Mouse (Mus musculus): ENCODE measurements around the gene Sdf2. TPM values are rescaled to one million over a fixed set of nuclear protein-coding genes. Genes with fewer than 3 reads are reported as not detected.

The Sdf2 gene
- total RNA-seq, 1 experiment from 2014 or later, result 75.3 TPM

DNA sequence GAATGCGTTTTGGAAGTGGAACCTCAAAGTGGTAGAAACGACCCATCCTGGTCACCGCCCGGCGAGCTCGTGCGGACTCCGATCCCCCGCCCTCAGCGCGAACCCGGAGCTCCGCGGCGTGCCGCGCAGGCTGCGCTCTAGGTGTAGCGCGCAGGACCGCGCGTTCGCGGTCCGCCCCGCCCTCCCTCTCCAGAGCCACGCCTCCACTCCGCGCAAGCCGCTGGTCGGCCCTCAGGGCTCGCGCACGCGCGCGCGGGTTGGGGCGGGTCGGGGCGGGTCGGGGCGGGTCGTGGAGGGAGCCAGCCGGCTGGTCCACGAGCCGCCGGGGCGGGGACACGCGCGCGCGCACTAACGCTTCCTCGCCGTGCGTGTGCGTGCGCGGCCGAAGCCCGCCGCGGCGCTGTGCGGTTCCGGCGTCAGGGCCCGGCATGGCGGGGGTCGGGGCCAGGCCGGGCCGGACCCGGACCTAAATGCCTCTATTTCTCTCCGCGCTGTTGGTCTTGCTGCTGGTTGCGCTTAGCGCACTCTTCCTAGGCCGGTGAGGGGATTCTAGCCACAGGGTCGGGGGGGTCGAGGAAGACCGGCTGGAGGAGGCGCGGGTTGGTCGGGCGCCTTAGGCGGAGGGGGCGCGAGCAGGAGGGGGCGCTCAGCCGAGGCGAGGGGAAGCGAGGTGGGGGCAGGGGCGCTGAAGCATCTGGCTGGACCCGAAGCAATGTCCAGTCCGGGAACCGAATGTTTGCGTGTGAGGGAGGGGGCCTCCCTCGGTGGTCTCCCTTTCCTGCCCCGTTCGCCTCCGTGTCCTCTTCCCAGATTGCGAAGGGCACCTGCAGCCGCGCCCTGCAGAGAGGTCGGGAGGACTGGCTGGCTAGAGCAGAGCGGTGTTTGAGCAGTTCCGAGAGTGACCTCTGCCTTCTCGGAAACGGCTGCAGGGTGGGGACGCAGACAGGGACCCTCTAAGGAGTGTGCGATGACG lies 16.1 kb downstream of the Sdf2 start, which contains the start of gene 2610507B11Rik:
TSS of gene 2610507B11Rik (plus strand) at position 373 of the 973 bp plus-strand sequence.
- peak; percentile 97 for DNase-seq

DNA sequence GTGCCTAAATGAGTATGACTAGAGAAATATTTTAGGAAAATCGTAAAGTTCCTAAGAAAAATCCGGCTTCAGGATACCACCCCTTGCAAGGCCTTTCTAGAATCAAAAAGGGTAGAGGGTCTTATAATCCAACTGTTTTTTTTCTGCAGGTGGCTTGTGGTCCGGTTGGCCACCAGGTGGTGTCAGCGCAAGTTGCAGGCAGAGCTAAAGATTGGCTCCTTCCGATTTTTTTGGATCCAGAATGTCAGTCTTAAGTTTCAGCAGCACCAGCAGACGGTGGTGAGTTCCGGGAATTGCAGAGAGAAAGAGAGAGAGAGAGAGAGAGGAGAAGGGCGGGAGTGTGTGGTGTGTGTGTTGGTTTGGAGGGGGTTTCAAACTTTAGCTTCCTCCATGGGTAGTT lies 17.0 kb downstream of the Sdf2 start:
- peak; percentile 78 for DNase-seq

DNA sequence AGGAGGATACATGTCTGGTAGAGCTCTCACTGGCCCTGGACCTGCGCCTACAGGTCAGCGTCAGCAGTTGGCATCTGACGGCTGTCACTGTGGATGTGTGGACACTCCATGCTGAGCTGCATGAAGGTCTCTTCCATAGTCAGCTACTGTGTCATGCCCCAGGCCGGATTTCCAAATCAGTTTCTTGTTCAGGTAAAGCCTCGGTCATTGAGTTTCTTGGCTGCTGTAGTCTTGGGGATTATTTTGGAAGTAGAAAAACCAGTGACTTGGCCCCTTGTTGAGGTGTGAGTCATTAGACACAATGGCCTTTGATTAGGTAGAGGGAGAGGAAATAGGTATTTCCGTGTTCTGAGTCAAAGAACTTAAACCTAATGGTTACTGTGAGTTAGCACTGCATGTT lies 20.0 kb downstream of the Sdf2 start:
- DNase-seq, result no peak

DNA sequence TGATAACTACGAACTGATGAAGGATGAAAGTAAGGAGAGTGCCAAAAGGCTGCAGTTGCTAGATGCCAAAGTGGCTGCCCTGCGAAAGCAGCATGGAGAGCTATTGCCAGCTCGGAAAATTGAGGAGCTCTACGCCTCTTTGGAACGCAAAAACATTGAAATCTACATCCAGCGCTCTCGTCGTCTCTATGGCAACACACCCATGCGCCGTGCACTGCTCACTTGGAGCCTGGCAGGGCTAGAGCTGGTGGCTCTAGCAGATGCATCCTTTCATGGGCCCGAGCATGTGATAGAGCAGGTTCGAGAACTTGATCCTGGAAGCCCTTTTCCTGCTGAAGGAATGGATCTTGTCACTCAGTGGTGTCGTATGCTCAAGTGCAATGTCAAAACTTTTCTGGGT lies 26.4 kb downstream of the Sdf2 start:
- DNase-seq, result no peak

DNA sequence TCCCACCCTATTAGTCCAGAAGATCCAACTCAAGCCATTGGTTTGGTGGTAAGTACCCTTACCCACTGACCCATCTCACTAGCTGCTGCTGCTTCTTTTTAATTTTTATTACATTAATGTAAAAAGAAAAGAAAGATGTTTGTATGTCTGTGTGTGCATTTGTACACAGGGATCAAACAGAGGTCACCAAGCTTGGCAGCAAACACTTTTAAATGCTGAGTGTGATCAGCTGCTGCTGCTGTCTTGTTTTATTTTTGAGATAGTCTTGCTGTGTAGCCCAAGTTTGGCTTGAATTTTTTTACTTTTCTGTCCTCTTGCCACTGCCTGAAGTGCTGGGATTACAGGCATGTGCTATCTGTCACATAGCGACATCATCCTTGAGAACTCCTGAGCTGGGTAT lies 30.1 kb downstream of the Sdf2 start:
- no peak for DNase-seq

DNA sequence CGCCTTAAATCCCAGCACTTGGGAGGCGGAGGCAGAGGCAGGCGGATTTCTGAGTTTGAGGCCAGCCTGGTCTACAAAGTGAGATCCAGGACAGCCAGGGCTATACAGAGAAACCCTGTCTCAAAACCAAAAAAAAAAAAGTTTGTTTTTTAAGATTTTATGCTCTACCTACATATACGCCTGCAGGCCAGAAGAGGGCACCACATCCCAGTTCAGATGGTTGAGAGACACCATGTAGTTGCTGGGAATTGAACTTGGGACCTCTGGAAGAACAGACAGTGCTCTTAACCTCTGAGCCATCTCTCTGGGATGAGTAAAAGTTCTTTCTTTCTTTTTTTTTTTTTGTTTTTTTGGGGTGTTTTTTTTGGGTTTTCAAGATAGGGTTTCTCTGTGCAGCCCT lies 30.6 kb downstream of the Sdf2 start:
- DNase-seq, result peak; percentile 20

DNA sequence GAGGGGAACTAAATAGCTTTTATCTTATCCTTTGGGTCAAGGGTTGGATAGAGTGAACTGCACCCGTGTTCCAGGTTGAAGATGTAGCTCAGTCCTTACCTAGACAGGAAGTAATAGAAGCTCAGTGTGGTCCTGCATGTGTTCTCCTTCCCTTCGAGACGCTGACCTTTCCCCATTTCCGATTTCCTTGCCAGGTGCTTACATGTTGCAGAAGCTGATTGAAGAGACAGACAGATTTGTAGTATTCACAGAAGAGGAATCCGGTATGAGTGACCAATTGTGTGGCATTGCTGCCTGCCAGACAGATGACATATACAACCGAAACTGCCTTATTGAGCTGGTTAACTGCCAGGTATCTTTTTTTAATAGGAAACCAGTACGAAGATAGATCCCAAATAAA lies 33.3 kb downstream of the Sdf2 start:
- no peak for DNase-seq

DNA sequence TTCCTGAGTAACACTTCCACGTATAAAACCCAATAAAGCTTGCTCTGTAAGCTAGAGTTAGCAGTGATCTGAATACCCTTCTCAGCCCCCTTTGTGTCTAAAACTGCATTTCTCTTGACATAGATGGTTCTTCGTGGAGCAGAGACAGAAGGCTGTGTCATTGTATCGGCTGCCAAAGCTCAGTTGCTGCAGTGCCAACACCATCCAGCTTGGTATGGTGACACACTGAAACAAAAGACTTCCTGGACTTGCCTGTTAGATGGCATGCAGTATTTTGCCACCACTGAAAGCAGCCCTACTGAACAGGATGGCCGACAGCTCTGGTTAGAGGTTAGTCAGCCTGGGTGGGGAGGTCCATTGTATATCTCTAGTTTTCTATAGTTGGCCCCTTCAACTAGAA lies 34.0 kb downstream of the Sdf2 start:
- no peak for DNase-seq

DNA sequence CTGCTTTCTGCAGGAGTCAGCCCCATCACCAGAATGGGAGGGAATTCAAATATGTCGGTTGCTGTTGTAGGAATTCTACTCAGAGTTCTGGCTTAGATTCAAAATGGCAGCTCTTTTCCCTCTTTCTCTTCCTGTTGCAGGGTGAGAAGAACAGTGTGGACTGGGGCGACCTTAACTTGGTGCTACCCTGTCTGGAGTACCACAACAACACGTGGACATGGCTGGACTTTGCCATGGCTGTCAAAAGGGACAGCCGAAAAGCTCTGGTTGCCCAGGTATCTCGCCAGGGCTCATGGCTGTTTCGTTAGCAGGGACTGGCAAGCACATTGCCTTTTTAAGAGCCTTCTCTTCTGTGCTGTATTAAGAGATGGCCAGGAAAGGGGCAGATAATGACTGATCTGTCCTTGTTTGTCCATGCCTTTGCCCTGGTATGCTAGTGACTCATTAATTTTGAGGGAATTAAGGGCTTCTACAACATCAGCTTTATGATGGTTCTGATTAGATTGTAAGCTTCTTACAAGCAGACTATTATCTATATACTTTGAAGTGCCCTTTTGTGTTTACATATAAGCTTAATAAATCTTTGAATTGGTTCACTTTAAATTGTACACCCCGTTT lies 43.7 kb downstream of the Sdf2 start:
- DNase-seq, result no peak

DNA sequence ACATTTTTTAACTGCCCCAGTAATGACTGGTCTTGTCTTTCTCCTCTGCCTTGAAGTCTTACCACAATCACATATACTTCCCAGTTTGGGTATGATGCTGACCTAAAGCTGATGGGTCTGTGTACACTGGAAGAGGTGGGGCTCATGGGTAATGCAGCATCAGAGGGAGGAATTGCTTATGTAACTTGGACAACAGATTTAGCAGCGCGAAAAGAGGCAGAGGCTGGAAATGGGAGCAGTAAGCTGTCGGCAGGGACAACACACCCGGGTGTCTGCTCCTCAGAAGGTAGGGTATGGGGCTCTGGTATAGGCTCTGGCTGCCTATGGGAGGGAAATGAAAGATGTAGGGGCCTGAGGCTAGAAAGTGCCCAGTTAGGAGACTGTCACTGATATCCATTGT lies 45.1 kb downstream of the Sdf2 start, which contains the start of gene BC030499:
TSS of gene BC030499 (plus strand) at position 188 of the 400 bp plus-strand sequence.
- DNase-seq, result no peak

DNA sequence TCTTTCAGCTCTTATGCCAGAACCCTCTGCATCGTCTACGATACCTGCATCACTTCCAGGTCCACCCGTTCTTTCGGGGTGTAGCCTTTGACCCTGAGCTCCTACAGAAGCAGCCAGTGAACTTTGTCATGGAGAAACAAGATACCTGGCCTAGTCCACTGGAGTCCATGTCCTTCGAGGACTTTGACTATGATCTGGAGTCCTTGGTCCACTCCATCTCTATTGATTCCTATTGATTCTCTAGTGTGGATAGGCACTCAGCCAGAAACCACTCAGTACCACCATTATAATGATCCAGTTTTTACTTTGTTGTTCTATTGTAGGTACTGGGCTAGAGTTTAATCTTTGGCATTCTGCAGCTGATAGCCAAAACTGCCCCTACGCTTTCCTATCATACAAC lies 49.0 kb downstream of the Sdf2 start:
- DNase-seq, result no peak

DNA sequence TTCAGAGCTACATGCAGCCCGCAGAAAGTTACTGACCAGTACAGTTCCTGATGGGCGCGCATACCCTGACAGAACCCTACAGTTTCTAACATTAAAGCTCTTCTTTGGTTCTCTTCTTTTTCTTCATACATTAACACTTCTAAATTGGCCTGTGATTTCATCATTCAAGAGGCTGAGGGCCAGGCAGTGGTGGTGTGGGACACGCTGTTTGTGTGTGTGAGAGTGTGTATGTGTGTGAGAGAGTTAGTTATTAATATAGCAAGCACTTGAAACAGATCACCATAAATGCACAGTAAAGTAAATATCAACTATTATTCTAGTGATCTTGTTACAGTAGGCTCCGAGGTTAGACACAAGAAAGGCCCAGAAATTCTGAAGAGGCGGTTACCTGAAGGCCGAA lies 55.4 kb downstream of the Sdf2 start:
- DNase-seq, result no peak

DNA sequence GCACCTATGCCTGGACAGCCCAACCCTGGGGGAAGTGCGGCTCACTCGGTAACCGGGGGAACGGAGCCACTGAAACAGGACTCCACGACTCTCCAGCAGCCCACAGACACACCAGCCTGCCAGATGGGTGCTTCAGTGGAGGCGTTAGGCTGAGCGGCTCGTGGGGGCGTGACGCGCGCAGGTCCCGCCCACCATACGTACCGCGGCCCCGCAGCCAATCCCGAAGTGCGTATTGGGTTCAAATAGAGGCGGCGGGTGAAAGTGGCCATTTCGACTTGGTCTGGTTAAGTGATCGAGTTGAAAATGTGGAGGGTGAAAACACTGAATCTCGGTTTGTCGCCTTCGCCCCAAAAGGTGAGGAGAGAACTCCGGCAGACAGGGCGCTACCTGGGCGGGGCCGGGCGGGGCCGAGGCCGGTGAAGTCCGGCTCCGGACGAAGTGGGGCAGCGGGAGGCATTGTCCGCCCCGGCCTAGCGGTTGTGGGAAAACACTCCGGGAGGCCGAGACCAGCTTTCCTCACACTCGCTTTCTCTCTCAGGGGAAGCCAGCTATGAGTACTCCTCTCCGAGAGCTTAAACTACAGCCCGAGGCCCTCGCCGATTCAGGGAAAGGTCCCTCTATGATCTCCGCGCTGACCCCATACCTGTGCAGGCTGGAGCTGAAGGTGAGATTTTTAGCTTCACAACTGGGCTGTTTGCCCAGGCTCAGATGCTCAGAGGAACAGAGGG lies 56.0 kb downstream of the Sdf2 start, which contains the start of gene Spag5:
TSS of gene Spag5 (plus strand) at position 173 of the 728 bp plus-strand sequence.
- peak; percentile 95 for DNase-seq

Other genes starting within 250 kb of the Sdf2 start
- 9.9 and 10.3 TPM in 2 replicates for gene Dhrs13, start 213.5 kb upstream of the Sdf2 start, total RNA-seq (2021)
- 74.3 and 81.5 TPM in 2 replicates for gene Flot2, start 207.8 kb upstream of the Sdf2 start, total RNA-seq (2021)
- gene Eral1, start 165.4 kb upstream of the Sdf2 start, total RNA-seq (2021), result 28.8 and 31.6 TPM in 2 replicates
- 18.1 and 19.1 TPM in 2 replicates for gene Fam222b, start 151.1 kb upstream of the Sdf2 start, total RNA-seq (2021)
- 47.2 and 50.7 TPM in 2 replicates for gene Traf4, start 80.2 kb upstream of the Sdf2 start, total RNA-seq (2021)
- 8.5 and 9.0 TPM in 2 replicates for gene Nek8, start 69.1 kb upstream of the Sdf2 start, total RNA-seq (2021)
- 36.4 and 46.4 TPM in 2 replicates for gene Tlcd1, start 69.0 kb upstream of the Sdf2 start, total RNA-seq (2021)
- 1,759 and 1,890 TPM in 2 replicates for gene Rpl23a, start 62.2 kb upstream of the Sdf2 start, total RNA-seq (2021)
- 89.2 and 92.2 TPM in 2 replicates for gene Rab34, start 57.3 kb upstream of the Sdf2 start, total RNA-seq (2021)
- gene Proca1, start 52.4 kb upstream of the Sdf2 start, total RNA-seq (2021), result 17.6 and 26.3 TPM in 2 replicates
- gene Supt6, start 241 bp downstream of the Sdf2 start, total RNA-seq (2021), result 60.1 and 65.4 TPM in 2 replicates
- 146 and 153 TPM in 2 replicates for gene 2610507B11Rik, start 16.0 kb downstream of the Sdf2 start, total RNA-seq (2021)
- gene BC030499, start 45.1 kb downstream of the Sdf2 start, total RNA-seq (2021), result 0.41 and 0.83 TPM in 2 replicates
- 9.7 and 12.4 TPM in 2 replicates for gene Spag5, start 55.8 kb downstream of the Sdf2 start, total RNA-seq (2021)
- 8.8 and 9.2 TPM in 2 replicates for gene Aldoc, start 77.2 kb downstream of the Sdf2 start, total RNA-seq (2021)
- 43.0 and 47.6 TPM in 2 replicates for gene Pigs, start 82.7 kb downstream of the Sdf2 start, total RNA-seq (2021)
- gene Unc119, start 97.7 kb downstream of the Sdf2 start, total RNA-seq (2021), result 24.4 and 26.8 TPM in 2 replicates
- gene Foxn1, start 140.8 kb downstream of the Sdf2 start, total RNA-seq (2021), result 0.15 TPM in 1 of 2 replicates, not detected in the other
- gene Slc13a2, start 176.5 kb downstream of the Sdf2 start, total RNA-seq (2021), result not detected in 2 replicates
- 16.7 and 20.5 TPM in 2 replicates for gene Slc46a1, start 220.0 kb downstream of the Sdf2 start, total RNA-seq (2021)

All from adrenal gland, postnatal 14 days (tissue).